Mouse (Mus musculus): ENCODE measurements around the gene Nupr1l. TPM values are rescaled to one million over a fixed set of nuclear protein-coding genes. Genes with fewer than 3 reads are reported as not detected.
"Not testable (repeated sequence)": the region's sequence is repeated elsewhere in the genome, so short reads cannot be mapped to it uniquely, and the experiment has no call there.

Nupr1l gene
- polyA plus RNA-seq, 1 experiment from 2014 or later, result 3.8 TPM

- no peaks in the 10 kb centered on the region for H3K9me3 ChIP-seq (ENCODE audit: control insufficient read depth, low read length)
- H3K36me3 ChIP-seq (replicated peaks; ENCODE audit: control insufficient read depth, insufficient read depth), result no peaks in the 10 kb centered on the region
- peaks cover 5% of the 10 kb centered on the region; the same call in 1 of the 2 replicates for H3K4me1 ChIP-seq (replicated peaks; ENCODE audit: control insufficient read depth, insufficient read depth, low read length)
- H3K9ac ChIP-seq, result no peak overlapping the region
- no peak for ATAC-seq (ENCODE audit: low FRiP score)
- peak overlapping the region; percentile 70; the same call in 1 of the 2 replicates for H3K4me2 ChIP-seq (replicated peaks)
- H3K27me3 ChIP-seq (ENCODE audit: control insufficient read depth, insufficient read depth, low read length), result no peaks in the 10 kb centered on the region
- WGBS, result 86% methylated on average over 7 of the region's 7 CpGs
- H3K27ac ChIP-seq, result no peak overlapping the region
- DNase-seq (ENCODE audit: low spot score), result no peak
- no peak overlapping the region for H3K4me3 ChIP-seq (replicated peaks; ENCODE audit: low read length)
Observed at GRCm38 (mm10) chr5:129909591-129909990, 1.3 kb downstream of the Nupr1l start.

DNA sequence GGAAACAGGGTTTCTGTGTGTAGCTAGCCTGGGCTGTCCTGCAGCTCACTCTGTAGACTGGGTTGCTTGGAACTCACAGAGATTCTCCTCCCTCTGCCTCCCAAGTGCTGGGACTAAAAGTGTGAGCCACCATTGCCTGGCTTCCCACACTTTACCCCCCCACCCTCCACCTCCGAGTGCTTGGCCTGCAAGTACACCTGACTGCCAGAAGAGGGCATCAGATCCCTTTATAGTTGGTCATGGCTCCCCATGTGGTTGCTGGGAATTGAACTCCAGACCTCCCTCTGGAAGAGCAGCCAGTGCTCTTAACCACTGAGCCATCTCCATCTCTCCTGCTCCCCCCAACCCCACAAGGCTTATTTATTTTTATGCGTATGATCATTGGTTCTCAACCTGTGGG, 5.7 kb downstream of the Nupr1l start:
- WGBS, result 28% methylated on average over 2 of the region's 2 CpGs
- H3K27me3 ChIP-seq (ENCODE audit: control insufficient read depth, insufficient read depth, low read length), result no peaks in the 10 kb centered on the region
- no peaks in the 10 kb centered on the region for H3K9me3 ChIP-seq (ENCODE audit: control insufficient read depth, low read length)
- H3K4me1 ChIP-seq (replicated peaks; ENCODE audit: control insufficient read depth, insufficient read depth, low read length), result peaks cover 3% of the 10 kb centered on the region; the same call in 1 of the 2 replicates
- ATAC-seq (ENCODE audit: low FRiP score) (no peak), DNase-seq (ENCODE audit: low spot score) (no peak)
- H3K4me3 ChIP-seq (replicated peaks; ENCODE audit: low read length), result no peak overlapping the region
- no peak overlapping the region for H3K9ac ChIP-seq
- H3K27ac ChIP-seq, result no peak overlapping the region
- H3K36me3 ChIP-seq (replicated peaks; ENCODE audit: control insufficient read depth, insufficient read depth), result no peaks in the 10 kb centered on the region
- no peak overlapping the region for H3K4me2 ChIP-seq (replicated peaks)

- 87% methylated on average over 11 of the region's 11 CpGs for WGBS
Observed at GRCm38 (mm10) chr5:129915491-129915890, 7.2 kb downstream of the Nupr1l start.

GRCm38 (mm10) chr5:129918065-129918651, 9.8 kb downstream of the Nupr1l start:
- no peak for DNase-seq (ENCODE audit: low spot score)
- Histone ChIP-seq H3K9ac (no peak overlapping the region), H3K4me3 (replicated peaks; ENCODE audit: low read length) (no peak overlapping the region), H3K36me3 (replicated peaks; ENCODE audit: control insufficient read depth, insufficient read depth) (no peaks in the 10 kb centered on the region), H3K4me2 (replicated peaks) (no peak overlapping the region), H3K27me3 (ENCODE audit: control insufficient read depth, insufficient read depth, low read length) (no peaks in the 10 kb centered on the region), H3K4me1 (replicated peaks; ENCODE audit: control insufficient read depth, insufficient read depth, low read length) (no peaks in the 10 kb centered on the region), H3K9me3 (ENCODE audit: control insufficient read depth, low read length) (no peaks in the 10 kb centered on the region), H3K27ac (no peak overlapping the region)
- 92% methylated on average over 24 of the region's 24 CpGs for WGBS
- no peak for ATAC-seq (ENCODE audit: low FRiP score)

More at GRCm38 (mm10) chr5:129915491-129915890, 7.2 kb downstream of the Nupr1l start:
- H3K27me3 ChIP-seq (ENCODE audit: control insufficient read depth, insufficient read depth, low read length); H3K9ac ChIP-seq; H3K36me3 ChIP-seq (replicated peaks; ENCODE audit: control insufficient read depth, insufficient read depth); H3K4me2 ChIP-seq (replicated peaks); H3K4me3 ChIP-seq (replicated peaks; ENCODE audit: low read length); DNase-seq (ENCODE audit: low spot score); ATAC-seq (ENCODE audit: low FRiP score); H3K9me3 ChIP-seq (ENCODE audit: control insufficient read depth, low read length); H3K4me1 ChIP-seq (replicated peaks; ENCODE audit: control insufficient read depth, insufficient read depth, low read length); H3K27ac ChIP-seq: not testable (repeated sequence)

DNA sequence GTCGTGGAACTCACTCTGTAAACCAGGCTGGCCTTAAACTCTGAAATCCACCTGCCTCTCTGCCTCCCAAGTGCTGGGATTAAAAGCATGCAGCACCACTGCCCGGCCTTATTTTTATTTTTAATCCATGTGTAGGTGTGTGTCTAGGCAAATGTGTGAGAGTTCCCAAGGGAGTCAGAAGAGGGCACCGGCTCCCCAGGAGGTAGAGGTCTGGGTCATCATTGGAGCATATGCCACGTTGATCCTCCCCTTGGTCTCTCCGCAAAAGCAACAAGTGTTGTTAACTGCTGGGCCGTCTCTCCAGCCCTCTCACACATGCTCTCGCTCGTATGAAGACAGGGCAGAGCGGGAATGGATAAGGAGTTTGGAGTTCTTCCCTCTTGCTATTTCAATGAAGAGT, 10.4 kb downstream of the Nupr1l start:
- no peak overlapping the region for H3K4me2 ChIP-seq (replicated peaks)
- 85% methylated on average over 9 of the region's 9 CpGs for WGBS

GRCm38 (mm10) chr5:129919320-129919719, 11.0 kb downstream of the Nupr1l start:
- H3K9me3 ChIP-seq (ENCODE audit: control insufficient read depth, low read length), result no peaks in the 10 kb centered on the region
- H3K4me3 ChIP-seq (replicated peaks; ENCODE audit: low read length), result no peak overlapping the region
- 71% methylated on average over 8 of the region's 8 CpGs for WGBS
- H3K4me1 ChIP-seq (replicated peaks; ENCODE audit: control insufficient read depth, insufficient read depth, low read length), result no peaks in the 10 kb centered on the region
- H3K27ac ChIP-seq, result no peak overlapping the region
- H3K9ac ChIP-seq, result no peak overlapping the region
- H3K4me2 ChIP-seq (replicated peaks), result no peak overlapping the region
- DNase-seq (ENCODE audit: low spot score) (no peak), ATAC-seq (ENCODE audit: low FRiP score) (no peak)
- H3K27me3 ChIP-seq (ENCODE audit: control insufficient read depth, insufficient read depth, low read length), result no peaks in the 10 kb centered on the region
- no peaks in the 10 kb centered on the region for H3K36me3 ChIP-seq (replicated peaks; ENCODE audit: control insufficient read depth, insufficient read depth)

More for the DNA sequence above, 10.4 kb downstream of the Nupr1l start:
- ATAC-seq (ENCODE audit: low FRiP score) (no peak), DNase-seq (ENCODE audit: low spot score) (no peak)
- Histone ChIP-seq H3K4me3 (replicated peaks; ENCODE audit: low read length) (no peak overlapping the region), H3K9ac (no peak overlapping the region), H3K9me3 (ENCODE audit: control insufficient read depth, low read length) (no peaks in the 10 kb centered on the region), H3K27me3 (ENCODE audit: control insufficient read depth, insufficient read depth, low read length) (no peaks in the 10 kb centered on the region), H3K36me3 (replicated peaks; ENCODE audit: control insufficient read depth, insufficient read depth) (no peaks in the 10 kb centered on the region), H3K27ac (no peak overlapping the region), H3K4me1 (replicated peaks; ENCODE audit: control insufficient read depth, insufficient read depth, low read length) (no peaks in the 10 kb centered on the region)

GRCm38 (mm10) chr5:129921972-129922371, 13.6 kb downstream of the Nupr1l start:
- no peak overlapping the region for H3K9ac ChIP-seq
- no peaks in the 10 kb centered on the region for H3K27me3 ChIP-seq (ENCODE audit: control insufficient read depth, insufficient read depth, low read length)
- ATAC-seq (ENCODE audit: low FRiP score), result no peak
- H3K36me3 ChIP-seq (replicated peaks; ENCODE audit: control insufficient read depth, insufficient read depth), result no peaks in the 10 kb centered on the region
- H3K4me3 ChIP-seq (replicated peaks; ENCODE audit: low read length), result no peak overlapping the region
- H3K4me2 ChIP-seq (replicated peaks), result no peak overlapping the region
- H3K9me3 ChIP-seq (ENCODE audit: control insufficient read depth, low read length), result no peaks in the 10 kb centered on the region
- 97% methylated on average over 4 of the region's 4 CpGs for WGBS
- no peak for DNase-seq (ENCODE audit: low spot score)
- no peak overlapping the region for H3K27ac ChIP-seq
- no peaks in the 10 kb centered on the region for H3K4me1 ChIP-seq (replicated peaks; ENCODE audit: control insufficient read depth, insufficient read depth, low read length)

DNA sequence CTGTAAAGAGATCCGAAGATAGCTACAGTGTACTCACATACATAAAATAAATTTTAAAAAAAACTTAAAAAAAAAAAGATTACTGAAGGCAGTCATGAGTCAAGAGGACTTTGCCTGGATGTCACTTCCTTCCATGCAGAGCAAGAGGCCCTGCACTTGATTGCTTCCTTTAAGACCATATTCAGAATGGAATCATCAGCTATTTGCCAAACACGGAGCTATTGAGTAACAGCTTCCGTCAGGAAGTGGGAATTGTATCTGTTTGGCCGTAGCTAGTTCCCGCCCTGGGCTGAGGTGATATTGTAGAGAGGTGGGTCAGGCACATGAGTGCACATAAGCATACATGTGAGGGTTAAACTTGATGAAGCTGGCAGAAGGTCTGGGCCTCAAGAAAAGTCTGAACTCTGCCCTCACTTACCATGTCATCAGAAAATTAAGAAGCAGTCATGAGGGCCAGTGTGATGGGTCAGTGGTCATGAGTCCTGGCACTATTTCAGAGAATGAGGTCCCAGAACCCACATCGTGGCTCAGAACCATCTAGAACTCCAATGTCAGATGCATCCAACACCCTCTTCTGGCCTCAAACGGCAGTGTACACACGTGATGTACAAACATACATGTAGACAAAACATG, 16.6 kb downstream of the Nupr1l start:
- no peak overlapping the region for H3K4me2 ChIP-seq (replicated peaks)
- 93% methylated on average over 8 of the region's 8 CpGs for WGBS
- ATAC-seq (ENCODE audit: low FRiP score) (no peak), DNase-seq (ENCODE audit: low spot score) (no peak)
- no peaks in the 10 kb centered on the region for H3K36me3 ChIP-seq (replicated peaks; ENCODE audit: control insufficient read depth, insufficient read depth)
- no peak overlapping the region for H3K4me3 ChIP-seq (replicated peaks; ENCODE audit: low read length)
- no peak overlapping the region for H3K9ac ChIP-seq
- H3K27ac ChIP-seq, result no peak overlapping the region
- H3K4me1 ChIP-seq (replicated peaks; ENCODE audit: control insufficient read depth, insufficient read depth, low read length), result no peaks in the 10 kb centered on the region
- no peaks in the 10 kb centered on the region for H3K27me3 ChIP-seq (ENCODE audit: control insufficient read depth, insufficient read depth, low read length)
- no peaks in the 10 kb centered on the region for H3K9me3 ChIP-seq (ENCODE audit: control insufficient read depth, low read length)

DNA sequence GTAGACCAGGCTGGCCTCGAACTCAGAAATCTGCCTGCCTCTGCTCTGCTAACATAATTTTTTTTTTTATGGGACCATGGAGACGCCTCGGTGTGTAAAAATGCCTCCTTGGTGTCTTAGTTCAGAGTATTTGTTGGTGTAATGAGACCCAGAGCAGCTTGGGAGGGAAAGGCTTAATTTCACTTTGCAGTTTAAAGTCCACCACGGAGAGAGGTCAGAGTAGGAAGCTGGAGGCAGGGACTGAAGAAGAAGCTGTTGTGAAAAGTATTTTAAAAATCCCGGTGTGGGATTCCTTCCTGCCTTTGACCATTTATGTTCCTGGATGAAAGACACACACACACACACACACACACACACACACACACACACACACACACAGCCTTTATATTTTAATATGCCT, 17.6 kb downstream of the Nupr1l start:
- Histone ChIP-seq H3K4me3 (replicated peaks; ENCODE audit: low read length) (no peak overlapping the region), H3K27ac (no peak overlapping the region), H3K9me3 (ENCODE audit: control insufficient read depth, low read length) (no peaks in the 10 kb centered on the region), H3K4me2 (replicated peaks) (no peak overlapping the region), H3K9ac (no peak overlapping the region), H3K27me3 (ENCODE audit: control insufficient read depth, insufficient read depth, low read length) (no peaks in the 10 kb centered on the region), H3K36me3 (replicated peaks; ENCODE audit: control insufficient read depth, insufficient read depth) (no peaks in the 10 kb centered on the region), H3K4me1 (replicated peaks; ENCODE audit: control insufficient read depth, insufficient read depth, low read length) (no peaks in the 10 kb centered on the region)
- 82% methylated on average over 5 of the region's 5 CpGs for WGBS
- no peak for DNase-seq (ENCODE audit: low spot score)
- no peak for ATAC-seq (ENCODE audit: low FRiP score)
